ENCODE assay signal across 8 mouse cellular contexts in the genomic region with DNA sequence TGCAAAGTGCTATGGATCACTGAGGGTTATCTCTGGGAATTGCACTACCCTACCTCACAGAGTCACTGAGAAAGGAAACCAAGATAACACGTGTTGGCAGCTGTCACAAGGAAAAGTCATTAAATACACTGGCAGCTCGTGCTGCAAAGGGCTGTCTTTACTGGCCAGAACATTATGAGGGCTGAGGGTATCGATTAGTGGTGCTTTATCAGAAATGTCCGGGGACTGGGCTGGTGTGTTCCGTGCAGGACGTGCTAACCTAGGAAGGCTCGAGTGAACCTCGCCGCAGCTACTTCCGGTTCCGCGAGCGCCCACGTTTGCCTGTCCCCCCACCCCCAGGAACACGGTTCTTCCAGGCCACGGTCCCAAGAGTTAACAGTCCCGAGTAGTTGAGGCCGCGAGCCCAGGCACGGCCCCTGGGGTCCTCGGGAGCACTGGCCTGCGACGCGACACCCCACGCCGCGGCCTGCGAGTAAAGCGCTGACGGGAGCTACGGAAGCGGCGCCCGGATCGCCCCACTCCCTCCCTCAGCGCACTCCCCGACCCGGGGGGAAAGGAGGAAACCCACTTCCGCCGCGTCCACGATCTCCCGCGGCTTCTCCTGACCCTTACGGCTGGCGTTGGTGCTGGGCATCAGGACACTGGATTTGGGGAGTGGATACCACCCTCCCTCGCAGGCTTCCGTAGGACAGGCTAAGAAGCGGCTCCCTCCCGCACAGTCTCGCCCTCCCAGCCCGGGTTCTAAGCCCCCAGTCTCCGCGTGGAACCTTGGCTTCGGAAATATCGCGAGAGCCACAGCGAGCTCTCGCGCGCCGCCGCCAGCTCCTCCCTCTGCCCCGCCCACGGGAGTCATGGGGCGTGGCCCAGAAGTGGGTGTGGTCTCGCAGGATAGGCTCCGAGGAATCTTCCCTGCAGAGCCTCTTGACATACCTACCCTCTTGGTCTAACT. TPM values are rescaled to one million over a fixed set of nuclear protein-coding genes. Genes with fewer than 3 reads are reported as not detected.
DNase-seq lines count a peak whose midpoint lies in the region; ATAC-seq lines count a peak whose summit lies in the region.

A gene (minus strand): TSS at position 785 of the 949 bp plus-strand sequence.

- DNase-seq in MN1 (ENCODE audit: low spot score), result peak; percentile 96
- DNase-seq in cerebellum, adult 9-10 months, result peak; percentile 93
- DNase-seq in frontal cortex, adult 2 months (ENCODE audit: extremely low spot score in 1 of 2, low spot score in 1 of 2), result peak; percentile 82 to 93
- DNase-seq in hindbrain, embryonic 11.5 days (ENCODE audit: low spot score), result peak; percentile 95
- DNase-seq in layer of hippocampus, postnatal 10 days (ENCODE audit: low spot score in 2 of 2), result peak; percentile 93
- peak; percentile 94 for DNase-seq in lung, postnatal 10 days
- DNase-seq in ovary, postnatal 36 days (ENCODE audit: low spot score), result peak; percentile 92
- peak; percentile 97 for DNase-seq in thymus, postnatal 25 days

- peak within 1 kb of the TSS; percentile 96 for H3K9ac ChIP-seq in hindbrain, embryonic 11.5 days (ENCODE audit: low read depth, low read length)

- H3K4me1 ChIP-seq in hindbrain, embryonic 11.5 days (replicated peaks; ENCODE audit: control insufficient read depth, insufficient read depth, low read length), result no peaks in the 10 kb centered on the region

- H3K9me3 ChIP-seq in hindbrain, embryonic 11.5 days (ENCODE audit: control insufficient read depth, low read length), result no peaks in the 10 kb centered on the region

- peak; percentile 91 for ATAC-seq in hindbrain, embryonic 11.5 days (ENCODE audit: low FRiP score)

- H3K4me2 ChIP-seq in hindbrain, embryonic 11.5 days (replicated peaks; ENCODE audit: low read depth, low read length), result peak within 1 kb of the TSS; percentile 73

- H3K27ac ChIP-seq in hindbrain, embryonic 11.5 days (ENCODE audit: low read depth, low read length), result peak within 1 kb of the TSS; percentile 94

- under 1% methylated on average over 56 of the region's 68 CpGs for WGBS in hindbrain, embryonic 11.5 days

- no peaks in the 10 kb centered on the region for H3K27me3 ChIP-seq in hindbrain, embryonic 11.5 days (ENCODE audit: control insufficient read depth, insufficient read depth, low read length)

- H3K4me3 ChIP-seq in hindbrain, embryonic 11.5 days (ENCODE audit: low read depth, low read length), result peak within 1 kb of the TSS; percentile 89

- H3K36me3 ChIP-seq in hindbrain, embryonic 11.5 days (ENCODE audit: control insufficient read depth, insufficient read depth, low read length), result no peaks in the 10 kb centered on the region

RNA-seq across cellular contexts. Expression of the gene that starts here (rescaled TPM):
- 39.9 and 45.7 TPM in 2 replicates for polyA plus RNA-seq in frontal cortex, adult 2 months (2012; rRNA removed)
- 151 and 159 TPM in 2 replicates for polyA plus RNA-seq in hindbrain, embryonic 11.5 days (2014; fragmentation: Nextera tagmentation; extraction: Ambion mirVana)
- 10 to 100 TPM; 70.2 to 77.2 TPM for total RNA-seq in layer of hippocampus, postnatal 10 days (2021)

Comparison
In these comparisons a context has a peak if more than half of its experiments do, and no peak if none do; other contexts are left out.
1. Peak in every context shown above with its lines: DNase-seq, ATAC-seq, H3K4me3 ChIP-seq and H3K27ac ChIP-seq.